Mouse (Mus musculus): ENCODE results near the gene Ift81. TPM values are rescaled to one million over a fixed set of nuclear protein-coding genes. Genes with fewer than 3 reads are reported as not detected.
A peak's percentile ranks its signal among the peaks of the same experiment; 100 is the strongest.

Gene Ift81
- total RNA-seq, 2 experiments from 2014 or later: 2.5 to 5.3 TPM

DNA sequence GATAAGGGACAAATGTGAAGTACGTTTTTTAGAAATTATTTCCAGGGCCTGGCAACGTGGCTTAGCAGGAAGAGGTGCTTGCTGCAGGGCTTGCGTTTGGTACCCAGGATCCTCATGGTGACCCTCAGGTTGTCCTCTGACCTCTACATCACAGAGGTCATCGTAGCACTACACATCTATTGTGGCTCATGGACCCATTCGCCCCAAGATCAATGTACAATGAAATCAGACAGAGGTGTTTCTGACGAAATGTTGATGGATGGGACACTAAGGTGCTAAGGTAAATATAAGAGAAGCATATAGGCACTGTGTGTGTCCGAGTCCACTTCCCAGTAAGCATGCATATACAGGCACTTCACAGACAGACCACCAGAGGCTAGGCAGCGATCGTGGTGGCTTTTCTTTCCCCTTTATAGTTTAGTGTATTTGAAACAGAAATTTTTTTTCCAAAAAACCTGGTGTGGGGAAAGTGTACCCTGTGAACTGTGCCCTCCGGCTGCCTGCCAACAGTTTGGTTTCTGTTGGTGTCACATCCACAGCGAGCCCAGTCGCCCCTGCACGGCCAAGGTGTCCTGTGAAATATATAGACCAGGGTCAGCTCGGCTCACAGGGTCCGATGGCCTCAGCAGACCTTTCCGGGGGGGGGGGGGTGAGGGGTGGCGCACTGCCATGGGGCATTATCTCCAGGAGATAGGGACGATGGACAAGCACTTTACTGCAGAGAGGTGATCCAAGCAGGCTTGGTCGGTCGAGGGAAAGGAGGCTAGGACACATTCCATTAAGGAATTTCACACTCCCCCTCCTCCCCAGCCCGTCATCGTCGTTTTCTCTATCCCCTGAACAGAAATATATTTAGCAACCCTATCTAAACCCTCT, 93.8 kb downstream of the Ift81 start:
- DNase-seq: no peak
- intact Hi-C loops (cut with DNase I): no loop called here

DNA sequence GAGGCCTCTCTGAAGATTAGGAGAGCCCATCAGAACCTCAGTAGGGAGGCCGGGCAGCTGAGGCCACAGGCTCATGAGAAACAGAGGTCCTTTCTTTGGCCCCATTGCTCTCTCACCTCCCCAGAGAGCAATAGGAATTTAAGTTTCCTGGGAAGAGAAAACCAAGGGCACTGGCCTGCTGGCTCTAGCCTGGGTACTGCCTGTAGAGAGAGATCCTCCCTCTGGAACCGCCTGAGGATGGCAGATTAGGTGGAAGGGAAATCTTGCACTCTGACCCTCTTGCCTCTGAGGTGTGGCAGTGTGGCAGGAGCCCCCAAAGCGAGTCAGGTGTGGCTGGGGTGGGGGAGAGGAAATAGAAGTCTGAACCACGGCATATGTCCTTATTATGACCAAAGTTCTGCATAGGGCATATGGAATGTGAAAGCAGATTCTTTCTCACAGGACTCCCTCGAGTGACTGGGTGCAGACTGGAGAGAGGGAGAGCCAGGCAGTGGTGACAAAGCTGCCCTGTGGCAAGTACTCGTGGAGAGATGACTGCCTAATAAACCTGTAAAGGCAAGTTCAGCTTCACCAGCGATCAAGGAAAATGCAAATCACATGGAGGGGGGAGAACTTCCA, 95.2 kb downstream of the Ift81 start:
- DNase-seq: no peak
- intact Hi-C loops (cut with DNase I): no loop called here

DNA sequence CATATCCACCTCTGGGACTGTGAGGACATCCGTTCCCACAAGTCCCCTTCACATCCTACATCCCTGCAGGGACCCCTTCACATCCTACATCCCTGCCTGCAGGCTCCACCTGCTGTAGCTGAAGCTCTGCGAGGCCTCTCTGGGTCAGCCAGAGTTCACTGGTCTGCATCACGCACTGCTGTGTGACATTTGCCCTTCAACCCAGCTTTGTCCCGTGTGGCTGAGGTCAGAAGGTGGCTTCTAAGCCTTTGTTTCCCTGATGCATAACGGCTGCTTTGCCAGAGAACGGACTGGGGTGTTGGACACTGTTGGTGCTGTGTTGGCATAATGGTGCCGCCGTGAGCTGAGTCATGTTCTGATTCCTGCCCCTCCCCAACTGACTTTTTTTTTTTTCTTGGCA, 96.1 kb downstream of the Ift81 start:
- DNase-seq: no peak
- intact Hi-C loops (cut with DNase I): no loop called here

DNA sequence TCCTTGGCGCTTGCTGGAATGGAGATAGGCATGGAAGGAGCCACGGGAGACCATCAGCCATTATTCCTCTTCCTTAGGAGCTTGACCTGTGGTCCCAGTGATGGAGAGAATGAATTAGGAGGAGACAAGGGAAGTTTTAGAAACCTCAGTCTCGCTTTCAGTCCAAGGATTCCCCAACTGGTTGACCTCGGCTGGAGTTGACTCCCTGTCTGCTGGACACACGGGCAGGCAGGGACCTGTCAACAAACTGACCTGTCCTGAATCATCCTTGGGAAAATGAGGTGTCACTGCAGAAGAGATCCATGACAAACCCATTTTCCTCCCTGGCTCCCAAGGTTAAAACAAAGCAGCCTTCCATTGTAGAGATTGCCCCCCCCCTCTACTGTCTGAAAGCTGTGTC, 97.4 kb downstream of the Ift81 start:
- DNase-seq: no peak
- intact Hi-C loops (cut with DNase I): no loop called here

DNA sequence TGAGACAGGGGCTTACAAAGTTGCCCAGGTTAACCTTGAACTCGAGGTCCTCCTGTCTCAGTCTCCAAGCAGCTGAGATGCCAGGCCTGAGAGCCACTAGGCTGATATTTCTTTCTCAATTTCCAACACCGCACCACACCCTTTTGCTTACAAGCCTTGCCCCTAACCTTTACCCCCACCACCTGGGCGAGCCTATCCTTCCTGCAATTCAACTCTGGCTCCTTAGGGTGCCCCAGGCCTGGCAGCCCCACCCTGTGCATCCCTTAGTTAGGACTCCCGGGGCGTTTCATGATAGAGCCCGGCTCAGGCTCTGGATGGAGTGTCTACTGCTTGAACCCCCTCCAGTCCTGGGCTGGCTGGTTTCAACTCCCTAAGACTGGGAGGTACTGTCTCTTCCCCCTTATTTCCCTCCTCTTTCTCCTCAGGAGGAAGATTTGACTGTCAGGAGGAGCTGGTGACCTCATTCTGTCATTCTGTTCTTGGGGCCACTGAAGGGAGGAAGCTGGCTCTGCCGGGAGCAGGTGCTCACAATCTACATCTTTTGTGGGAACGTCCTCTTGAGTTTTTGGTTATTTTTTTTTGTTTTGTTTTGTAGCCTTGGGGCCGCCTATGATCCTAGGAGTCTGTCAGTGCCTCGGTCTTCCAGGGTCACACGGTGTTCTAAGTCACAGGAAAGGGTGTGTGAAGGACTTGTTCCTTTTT, 98.1 kb downstream of the Ift81 start:
- no peak for DNase-seq
- intact Hi-C loops (cut with DNase I): no loop called here

DNA sequence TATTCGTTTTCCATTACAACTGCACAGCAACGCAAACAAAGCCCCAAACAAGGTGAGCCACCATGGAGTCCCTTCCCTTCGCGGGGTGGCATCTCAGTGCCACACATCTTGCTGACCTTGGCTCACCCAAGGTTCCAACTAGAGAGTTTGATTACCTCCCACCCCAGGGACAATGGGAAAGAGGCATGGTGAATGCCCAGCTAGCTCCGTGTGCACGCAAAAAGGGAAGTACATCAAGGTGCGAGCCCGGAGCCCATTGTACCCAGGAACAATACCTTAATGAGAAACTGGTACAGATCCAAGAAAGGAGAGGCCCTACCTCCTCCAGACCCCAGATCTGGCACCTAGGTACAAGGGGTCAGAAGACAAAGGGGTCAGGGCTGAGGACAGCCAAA, 100.2 kb downstream of the Ift81 start:
- no peak for DNase-seq
- intact Hi-C loops (cut with DNase I): no loop called here

DNA sequence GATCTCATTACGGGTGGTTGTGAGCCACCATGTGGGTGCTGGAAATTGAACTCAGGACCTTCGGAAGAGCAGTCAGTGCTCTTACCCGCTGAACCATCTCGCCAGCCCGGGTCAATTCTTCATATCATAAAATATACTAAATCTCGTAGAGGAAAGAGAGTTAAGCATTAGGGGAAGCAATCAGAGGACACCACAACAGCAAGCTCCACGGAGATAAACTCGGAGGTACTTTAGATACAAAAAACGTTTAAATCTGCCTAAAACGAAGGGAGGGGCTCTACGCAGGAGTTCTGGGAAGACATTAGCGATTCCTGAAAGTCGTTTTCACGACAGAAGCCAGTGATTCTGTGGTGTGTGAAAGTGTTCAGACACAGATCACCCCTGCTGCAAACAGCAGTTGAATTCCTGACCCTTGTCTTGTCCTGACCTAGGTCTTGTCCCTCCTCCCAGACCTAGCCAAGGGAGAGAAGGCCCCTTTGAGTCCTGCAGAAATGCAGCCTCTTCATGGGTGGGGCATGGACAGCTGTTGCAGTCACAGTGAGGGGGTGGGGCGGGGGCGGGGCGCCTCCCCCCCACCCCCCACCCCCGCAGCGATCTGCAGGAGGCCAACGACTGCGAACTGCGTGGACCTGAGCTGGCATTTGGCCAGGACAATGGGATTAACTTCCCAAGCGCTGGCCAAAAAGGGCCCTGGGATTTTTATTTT, 100.7 kb downstream of the Ift81 start:
- intact Hi-C loops (cut with DNase I): no loop called here
- no peak for DNase-seq

DNA sequence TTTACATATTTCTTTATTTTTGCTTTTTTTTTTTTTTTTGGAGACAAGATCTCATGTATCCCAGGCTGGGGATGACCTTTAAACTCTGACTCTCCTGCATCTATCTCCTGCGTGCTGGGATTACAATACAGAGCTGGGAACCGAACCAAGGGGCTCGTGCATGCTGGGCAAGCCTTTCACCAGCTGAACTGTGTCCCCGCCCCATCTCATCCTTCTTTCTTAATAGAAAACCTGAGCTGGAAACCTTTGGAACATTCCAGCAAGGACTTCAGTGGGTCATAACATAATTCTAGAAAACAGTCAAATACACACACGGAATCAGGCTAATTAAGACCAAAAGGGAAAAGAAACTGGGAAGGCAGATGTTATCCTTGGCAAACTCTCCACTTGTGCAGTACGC, 102.3 kb downstream of the Ift81 start:
- DNase-seq: no peak
- intact Hi-C loops (cut with DNase I): no loop called here

DNA sequence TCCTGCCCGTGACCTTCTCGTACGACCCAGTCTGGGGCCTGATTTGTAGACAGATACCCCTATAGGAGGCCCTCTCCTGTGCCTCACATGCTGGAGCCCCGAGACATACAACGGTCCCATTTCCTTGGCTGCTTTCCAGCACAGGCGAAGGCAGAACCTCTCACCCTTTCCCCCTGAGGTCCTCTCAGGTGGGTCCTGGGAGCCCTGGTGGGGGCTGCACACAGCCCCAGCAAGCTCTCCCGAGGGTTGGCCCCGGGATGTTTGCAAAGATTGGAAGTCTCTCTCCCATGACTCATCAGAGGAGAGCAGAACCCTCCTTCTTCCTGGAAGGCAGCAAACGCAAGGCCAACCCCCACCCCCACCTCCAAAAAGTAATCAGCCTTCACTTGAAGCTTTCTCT, 102.9 kb downstream of the Ift81 start:
- intact Hi-C loops (cut with DNase I): no loop called here
- no peak for DNase-seq

DNA sequence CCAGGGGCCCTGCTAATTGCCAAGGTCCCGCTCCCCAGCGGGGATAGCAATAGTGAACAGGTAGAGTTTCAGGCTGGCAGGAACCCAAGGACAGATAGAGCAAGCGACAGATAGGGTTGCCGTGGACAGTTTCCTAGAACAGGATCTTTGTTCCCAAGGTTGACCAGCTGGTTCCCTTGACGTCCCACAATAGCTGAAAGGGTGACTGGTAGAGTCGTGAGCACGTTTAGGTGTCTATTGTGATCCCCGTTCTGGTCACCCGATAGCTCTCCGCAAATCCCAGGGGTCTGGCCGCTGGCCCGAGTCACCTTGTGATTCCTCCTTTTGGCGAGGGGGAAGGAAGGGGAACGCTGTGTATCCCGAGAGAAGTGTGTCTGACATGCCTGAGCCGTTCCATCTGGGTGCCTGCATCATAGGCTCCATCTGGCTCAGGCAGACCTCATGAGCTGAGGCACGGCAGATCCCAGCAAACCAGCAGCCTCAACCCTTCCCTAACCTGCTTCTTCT, 103.6 kb downstream of the Ift81 start:
- intact Hi-C loops (cut with DNase I): no loop called here
- DNase-seq: no peak

DNA sequence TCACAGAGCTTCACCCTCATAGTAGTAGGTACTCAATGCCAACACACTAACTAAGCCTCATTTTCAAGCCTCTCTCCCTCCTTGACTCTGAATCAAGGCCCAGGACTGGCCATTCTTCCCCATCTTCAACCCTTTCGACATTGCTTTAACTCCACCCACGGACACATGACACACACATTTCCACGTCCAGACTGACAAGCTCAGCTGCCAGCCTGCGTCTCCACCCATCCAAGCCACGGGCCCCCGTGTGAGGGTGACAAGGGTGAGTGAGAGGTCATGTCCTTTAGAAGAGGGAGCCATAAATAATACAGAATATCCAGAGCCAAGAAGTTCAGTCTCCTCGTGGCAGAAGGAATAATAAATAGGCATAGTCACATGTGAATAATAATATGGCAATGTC, 104.7 kb downstream of the Ift81 start:
- no peak for DNase-seq
- intact Hi-C loops (cut with DNase I): loop anchor here (5.0 kb wide), 1 partner anchor 33 kb away; no protein-coding TSS in a partner anchor

DNA sequence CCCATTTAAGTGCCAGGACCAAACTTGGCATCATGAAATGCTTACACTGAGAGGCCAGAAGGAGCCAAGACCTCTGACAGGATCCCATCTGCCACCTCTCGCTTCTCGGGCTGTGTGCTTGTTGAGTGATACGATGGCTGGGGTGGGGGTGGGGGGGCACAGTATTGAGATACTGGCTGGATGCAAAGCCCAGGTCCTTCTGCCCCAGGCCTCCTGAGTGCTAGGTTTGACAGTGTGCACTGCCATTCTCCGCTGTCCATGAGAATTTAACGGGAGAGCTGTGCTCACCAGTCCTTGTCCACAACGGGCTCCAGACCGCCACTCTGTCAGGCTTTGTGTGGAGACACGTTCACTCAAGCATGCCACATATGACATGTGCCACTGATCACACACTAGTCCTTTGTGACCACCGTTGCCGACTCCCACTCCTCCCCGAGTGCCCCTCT, 105.4 kb downstream of the Ift81 start:
- intact Hi-C loops (cut with DNase I): loop anchor here (5.0 kb wide), 1 partner anchor 33 kb away; no protein-coding TSS in a partner anchor
- no peak for DNase-seq

DNA sequence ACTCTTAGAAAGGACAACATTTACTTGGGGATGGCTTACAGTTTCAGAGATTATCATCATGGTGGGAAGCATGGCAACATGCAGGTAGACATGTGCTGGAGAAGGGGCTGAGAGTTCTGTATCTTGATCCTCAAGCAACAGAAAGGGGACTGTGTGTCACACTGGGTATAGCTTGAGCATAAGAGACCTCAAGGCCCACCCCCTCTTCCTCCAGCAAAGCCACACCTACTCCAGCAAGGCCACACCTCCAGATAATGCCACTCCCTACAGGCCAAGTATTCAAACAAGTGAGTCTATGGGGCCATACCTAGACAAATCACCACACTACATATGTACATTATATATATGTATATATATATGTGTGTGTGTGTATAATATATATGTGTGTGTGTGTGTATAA, 106.9 kb downstream of the Ift81 start:
- intact Hi-C loops (cut with DNase I): loop anchor here (5.0 kb wide), 1 partner anchor 35 kb away; no protein-coding TSS in a partner anchor
- no peak for DNase-seq

DNA sequence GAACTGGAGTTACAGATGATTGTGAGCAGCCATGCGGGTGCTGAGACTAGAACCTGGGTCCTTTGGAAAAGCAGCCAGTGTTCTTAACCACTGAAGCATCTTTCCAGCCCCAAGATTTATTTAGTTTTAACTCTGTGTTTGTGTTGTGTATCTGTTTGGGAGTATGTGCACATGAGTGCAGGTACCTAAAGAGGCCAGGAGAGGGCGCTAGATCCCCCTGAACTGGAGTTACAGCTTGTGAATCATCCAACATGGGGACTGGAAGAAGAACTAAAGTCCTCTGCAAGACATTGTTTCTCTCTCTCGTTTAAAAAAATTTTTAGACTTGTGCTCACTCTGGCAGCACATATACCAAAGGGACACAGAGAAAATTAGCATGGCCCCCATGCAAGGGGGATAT, 107.9 kb downstream of the Ift81 start:
- intact Hi-C loops (cut with DNase I): loop anchor here (5.0 kb wide), 1 partner anchor 36 kb away; no protein-coding TSS in a partner anchor

DNA sequence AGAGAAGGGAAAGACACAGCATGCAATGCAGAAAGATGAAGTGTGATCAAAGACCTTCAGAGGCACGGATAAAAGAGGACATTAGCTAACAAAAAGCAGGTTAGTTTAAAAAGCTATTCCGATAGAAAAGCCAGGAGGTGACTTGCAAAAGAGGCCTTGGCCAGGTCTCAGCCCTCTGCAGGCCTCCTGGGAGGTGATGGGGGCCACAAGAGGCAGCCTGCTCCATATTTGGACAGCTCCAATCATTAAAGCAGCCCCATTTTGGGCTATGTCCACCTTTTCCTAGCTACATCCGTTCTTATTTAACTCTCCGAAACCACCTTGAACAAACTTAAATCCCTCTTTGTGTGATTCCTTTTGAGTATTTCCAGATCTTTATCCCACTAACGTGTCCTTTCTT, 108.8 kb downstream of the Ift81 start:
- intact Hi-C loops (cut with DNase I): loop anchor here (5.0 kb wide), 1 partner anchor 37 kb away; no protein-coding TSS in a partner anchor
- no peak for DNase-seq

More for the DNA sequence above, 107.9 kb downstream of the Ift81 start:
- no peak for DNase-seq

DNA sequence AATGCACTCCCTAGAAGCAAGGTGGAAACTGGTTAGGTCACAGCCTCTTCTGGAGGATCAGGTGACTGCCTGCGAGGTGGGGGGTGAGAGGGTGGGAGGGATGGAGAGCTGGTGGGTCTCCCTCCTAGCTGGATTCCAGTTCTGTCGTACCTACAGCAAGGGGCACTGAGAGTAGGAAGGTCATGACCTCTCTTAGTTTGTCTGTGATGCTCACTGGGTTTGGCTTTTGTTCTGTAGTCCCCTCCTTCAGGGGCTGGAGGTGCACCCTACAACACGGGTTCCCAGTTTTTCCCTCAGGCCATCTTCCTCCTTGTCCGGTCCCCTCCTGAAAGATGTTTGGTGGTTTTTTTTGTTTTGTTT, 110.6 kb downstream of the Ift81 start:
- intact Hi-C loops (cut with DNase I): loop anchor here (5.0 kb wide), 1 partner anchor 109 kb away; the partner anchor contains the start of gene Ift81
- DNase-seq: no peak

DNA sequence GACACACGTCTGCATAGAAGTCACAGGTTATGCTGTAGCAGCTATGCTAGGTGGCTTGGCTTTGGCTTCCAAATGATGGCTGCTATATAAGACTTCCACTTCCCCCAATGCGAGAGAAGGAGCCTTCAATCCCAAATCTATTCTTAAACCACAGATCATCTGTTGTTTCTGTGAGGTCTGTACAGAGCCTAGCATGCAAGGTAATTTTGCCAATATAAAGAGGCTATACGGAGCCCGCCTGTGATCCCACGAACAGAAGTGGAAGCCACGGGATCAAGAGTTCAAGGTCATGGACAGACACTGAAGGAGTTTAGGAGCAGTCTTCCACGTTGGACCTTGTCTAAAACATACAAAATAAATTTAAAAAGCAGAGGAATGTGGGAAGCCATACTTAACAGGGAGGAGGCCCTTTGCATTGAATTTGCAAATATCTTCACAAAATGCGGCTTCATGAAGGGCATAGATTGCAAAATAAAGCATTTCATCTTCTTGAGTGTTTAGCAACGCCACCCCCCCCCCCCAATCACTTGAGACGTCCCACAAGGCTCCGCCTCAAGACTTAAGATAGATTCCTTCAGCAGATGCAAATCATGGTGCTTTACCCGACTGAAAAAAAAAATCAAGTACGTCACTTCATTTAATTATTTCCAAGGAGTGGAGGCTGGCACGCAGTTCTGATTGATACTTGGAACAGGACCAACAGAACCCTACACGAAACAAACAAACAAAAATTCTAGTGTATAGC, 111.1 kb downstream of the Ift81 start:
- intact Hi-C loops (cut with DNase I): loop anchor here (5.0 kb wide), 1 partner anchor 109 kb away; the partner anchor contains the start of gene Ift81
- no peak for DNase-seq

DNA sequence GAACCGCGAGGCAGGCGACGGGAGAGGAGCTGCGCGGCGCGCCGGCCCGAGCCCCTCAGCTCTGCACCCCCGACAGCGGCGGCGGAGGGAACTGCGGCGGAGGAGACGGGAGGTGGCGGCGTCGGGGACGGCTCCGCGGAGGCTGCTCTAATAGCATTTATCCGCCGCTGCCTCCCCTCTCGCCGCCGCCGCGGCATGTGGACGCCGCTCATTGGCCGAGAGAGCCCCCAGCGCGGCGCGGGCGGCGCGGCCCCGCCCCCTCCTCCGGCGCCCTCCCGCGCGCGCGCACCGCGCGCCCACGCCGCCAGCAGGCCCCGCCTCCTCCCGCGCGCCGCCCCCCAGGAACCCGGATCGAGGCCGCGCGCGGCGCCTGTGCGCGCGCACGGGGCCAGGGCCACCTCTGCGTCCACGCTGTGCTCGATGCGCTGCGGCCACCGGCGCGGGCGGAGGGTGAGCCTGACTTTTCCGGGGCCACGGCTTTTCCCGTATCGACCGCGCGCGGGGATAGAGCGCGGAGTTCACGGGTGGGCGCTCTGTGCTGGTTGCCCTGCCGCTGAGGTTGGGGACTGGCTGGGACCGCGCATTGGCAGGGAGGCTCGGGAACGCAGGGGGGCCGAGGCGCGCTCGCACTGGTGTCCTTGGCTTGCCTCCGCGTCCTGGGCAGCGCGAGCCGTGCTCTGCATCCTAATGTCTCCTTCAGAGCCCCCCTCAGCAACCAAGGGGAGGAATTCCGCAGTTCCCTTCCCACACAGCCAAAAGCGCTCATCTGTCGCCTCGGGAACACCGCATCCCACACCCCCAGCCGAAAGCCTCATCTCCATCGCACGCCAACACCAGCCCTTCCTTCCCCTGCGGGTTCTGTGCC, 112.0 kb downstream of the Ift81 start, which contains the start of gene Atp2a2:
Atp2a2 (minus strand) TSS at position 149 of the 865 bp plus-strand sequence.
- peak; percentile 85 to 86 for DNase-seq
- intact Hi-C loops (cut with DNase I): loop anchor here (5.0 kb wide), 1 partner anchor 110 kb away; the partner anchor contains the start of gene Ift81

All from gastrocnemius, postnatal 36 days (tissue).